Mouse (Mus musculus) hindbrain, embryonic 11.5 days (tissue): ENCODE data around the gene Tcf7l2. TPM values are rescaled to one million over a fixed set of nuclear protein-coding genes. Genes with fewer than 3 reads are reported as not detected.

ENCODE experiments used
- ATAC-seq: fragments of 200-750 bp; cut with Nextera tagmentation; 2 replicates; pipeline ENCODE4 v1.8.0; 2017; ENCODE audit warnings: mild to moderate bottlenecking, moderate TSS enrichment, moderate library complexity; ENCODE audit not compliant: low FRiP score
- DNase-seq: peaks from one replicate; pipeline ENCODE4 v3.0.0-alpha.2; 2015; ENCODE audit warnings: low spot score
- H3K27ac ChIP-seq: fragments of 300-500 bp; sonication (generic); 2 replicates; pipeline ENCODE4 v1.5.1; 2014; ENCODE audit warnings: mild to moderate bottlenecking, low read depth, low read length
- H3K27me3 ChIP-seq: fragments of 300-500 bp; sonication (generic); 2 replicates; pipeline ENCODE4 v1.6.1; 2014; ENCODE audit warnings: mild to moderate bottlenecking, low read length, moderate library complexity, mixed read lengths; ENCODE audit not compliant: control insufficient read depth, insufficient read depth
- H3K36me3 ChIP-seq: fragments of 300-500 bp; sonication (generic); 2 replicates; pipeline ENCODE4 v1.6.1; 2014; ENCODE audit warnings: mild to moderate bottlenecking, low read length, moderate library complexity, mixed read lengths; ENCODE audit not compliant: control insufficient read depth, insufficient read depth
- H3K4me1 ChIP-seq: fragments of 300-500 bp; sonication (generic); replicated peaks from 2 replicates; pipeline ENCODE4 v1.6.1; 2014; ENCODE audit warnings: low read length, mixed read lengths; ENCODE audit not compliant: control insufficient read depth, insufficient read depth
- H3K4me2 ChIP-seq: fragments of 300-500 bp; sonication (generic); replicated peaks from 2 replicates; pipeline ENCODE4 v1.6.1; 2014; ENCODE audit warnings: mild to moderate bottlenecking, low read depth, low read length
- H3K4me3 ChIP-seq: fragments of 300-500 bp; sonication (generic); 2 replicates; pipeline ENCODE4 v1.5.1; 2014; ENCODE audit warnings: low read depth, low read length
- H3K9ac ChIP-seq: fragments of 300-500 bp; sonication (generic); 2 replicates; pipeline ENCODE4 v1.6.1; 2014; ENCODE audit warnings: low read depth, low read length
- H3K9me3 ChIP-seq: fragments of 300-500 bp; sonication (generic); 2 replicates; pipeline ENCODE4 v1.6.1; 2016; ENCODE audit warnings: low read length; ENCODE audit not compliant: control insufficient read depth
- WGBS: fragments of 180-500 bp; shearing (Covaris S2); extraction: QIAGEN DNeasy Blood & Tissue Kit; methylation state at CpG from one replicate; pipeline ENCODE4 v1.1.7; 2014; 5-methylcytosine and 5-hydroxymethylcytosine counted together
- polyA plus RNA-seq: library from polyadenylated mRNA; unstranded; fragments of >200 nt; fragmentation: Nextera tagmentation; extraction: Ambion mirVana; gene quantifications from 2 replicates; pipeline ENCODE4 v1.2.1, GENCODE M21; 2014

Tcf7l2 gene
- polyA plus RNA-seq, 1 experiment from 2014 or later, result 76.9 TPM

- Histone ChIP-seq H3K36me3 (no peaks in the 10 kb centered on the region), H3K4me3 (no peak overlapping the region), H3K4me1 (no peaks in the 10 kb centered on the region), H3K4me2 (no peak overlapping the region), H3K27me3 (no peaks in the 10 kb centered on the region), H3K9me3 (no peaks in the 10 kb centered on the region), H3K27ac (no peak overlapping the region), H3K9ac (no peak overlapping the region)
- ATAC-seq, result no peak
- DNase-seq, result no peak
- WGBS, result 90% methylated on average over 7 of the region's 7 CpGs
These were observed 53.7 kb downstream of the Tcf7l2 start for GRCm38 (mm10) chr19:55795349-55795748.

- Histone ChIP-seq H3K27me3 (no peaks in the 10 kb centered on the region), H3K36me3 (no peaks in the 10 kb centered on the region), H3K4me3 (no peak overlapping the region), H3K4me1 (no peaks in the 10 kb centered on the region), H3K9me3 (no peaks in the 10 kb centered on the region), H3K9ac (no peak overlapping the region), H3K4me2 (no peak overlapping the region), H3K27ac (no peak overlapping the region)
- DNase-seq (no peak), ATAC-seq (no peak)
- WGBS, result 82% methylated on average over 3 of the region's 3 CpGs
These were observed 56.2 kb downstream of the Tcf7l2 start for GRCm38 (mm10) chr19:55797834-55798233.

GRCm38 (mm10) chr19:55799411-55799810 lies 57.8 kb downstream of the Tcf7l2 start:
- Histone ChIP-seq H3K27me3 (no peaks in the 10 kb centered on the region), H3K4me3 (no peak overlapping the region), H3K9ac (no peak overlapping the region), H3K4me2 (no peak overlapping the region), H3K27ac (no peak overlapping the region), H3K4me1 (no peaks in the 10 kb centered on the region), H3K36me3 (no peaks in the 10 kb centered on the region), H3K9me3 (no peaks in the 10 kb centered on the region)
- DNase-seq, result no peak
- ATAC-seq, result no peak

- Histone ChIP-seq H3K4me2 (no peak overlapping the region), H3K4me1 (no peaks in the 10 kb centered on the region), H3K9me3 (no peaks in the 10 kb centered on the region), H3K4me3 (no peak overlapping the region), H3K27me3 (no peaks in the 10 kb centered on the region), H3K36me3 (no peaks in the 10 kb centered on the region), H3K9ac (no peak overlapping the region), H3K27ac (no peak overlapping the region)
- DNase-seq (no peak), ATAC-seq (no peak)
- 95% methylated on average over 4 of the region's 4 CpGs for WGBS
These were observed 58.4 kb downstream of the Tcf7l2 start for GRCm38 (mm10) chr19:55800059-55800458.

- H3K27me3 ChIP-seq, result no peaks in the 10 kb centered on the region
- no peak overlapping the region for H3K4me2 ChIP-seq
- peaks cover 3% of the 10 kb centered on the region; the same call in 1 of the 2 replicates for H3K4me1 ChIP-seq
- no peak for DNase-seq
- H3K4me3 ChIP-seq, result no peak overlapping the region
- no peaks in the 10 kb centered on the region for H3K9me3 ChIP-seq
- no peaks in the 10 kb centered on the region for H3K36me3 ChIP-seq
- no peak overlapping the region for H3K27ac ChIP-seq
- WGBS, result 95% methylated on average over 1 of the region's 1 CpGs
- no peak overlapping the region for H3K9ac ChIP-seq
- ATAC-seq, result no peak
These were observed 61.5 kb downstream of the Tcf7l2 start for GRCm38 (mm10) chr19:55803121-55803520.

- H3K27me3 ChIP-seq, result no peaks in the 10 kb centered on the region
- ATAC-seq (no peak), DNase-seq (no peak)
- WGBS, result 83% methylated on average over 12 of the region's 12 CpGs
- no peak overlapping the region for H3K9ac ChIP-seq
- no peaks in the 10 kb centered on the region for H3K9me3 ChIP-seq
- no peak overlapping the region for H3K27ac ChIP-seq
- H3K4me3 ChIP-seq, result no peak overlapping the region
- no peak overlapping the region for H3K4me2 ChIP-seq
- H3K36me3 ChIP-seq, result no peaks in the 10 kb centered on the region
- H3K4me1 ChIP-seq, result peaks cover 3% of the 10 kb centered on the region; the same call in 1 of the 2 replicates
These were observed 62.2 kb downstream of the Tcf7l2 start for GRCm38 (mm10) chr19:55803797-55804196.

- H3K9me3 ChIP-seq, result no peaks in the 10 kb centered on the region
- no peak overlapping the region for H3K27ac ChIP-seq
- no peak overlapping the region for H3K4me2 ChIP-seq
- H3K9ac ChIP-seq, result no peak overlapping the region
- H3K27me3 ChIP-seq, result no peaks in the 10 kb centered on the region
- H3K4me3 ChIP-seq, result no peak overlapping the region
- 90% methylated on average over 7 of the region's 7 CpGs for WGBS
- H3K36me3 ChIP-seq, result no peaks in the 10 kb centered on the region
- DNase-seq (no peak), ATAC-seq (no peak)
- H3K4me1 ChIP-seq, result peaks cover 3% of the 10 kb centered on the region; the same call in 1 of the 2 replicates
These were observed 63.2 kb downstream of the Tcf7l2 start for GRCm38 (mm10) chr19:55804795-55805194.

GRCm38 (mm10) chr19:55806434-55807193 lies 65.0 kb downstream of the Tcf7l2 start:
- no peaks in the 10 kb centered on the region for H3K27me3 ChIP-seq
- H3K4me2 ChIP-seq, result no peak overlapping the region
- no peak overlapping the region for H3K9ac ChIP-seq
- 0 out of 2 replicates have a peak overlapping the region, but pooled peaks have one; percentile 7 for H3K27ac ChIP-seq
- DNase-seq (peak; percentile 23), ATAC-seq (no peak)
- H3K9me3 ChIP-seq, result no peaks in the 10 kb centered on the region
- H3K36me3 ChIP-seq, result no peaks in the 10 kb centered on the region
- 55% methylated on average over 12 of the region's 12 CpGs for WGBS
- H3K4me1 ChIP-seq, result peaks cover 3% of the 10 kb centered on the region; the same call in 1 of the 2 replicates
- no peak overlapping the region for H3K4me3 ChIP-seq
